Mouse (Mus musculus) heart, postnatal 0 days (tissue): ENCODE results near the gene Ak8.

Experiments used
- CTCF ChIP-seq: IDR thresholded peaks from 2 replicates; pipeline ENCODE4 v1.5.1; 2016; ENCODE audit warnings: antibody characterized with exemption, control low read depth, low read depth
- EP300 ChIP-seq: IDR thresholded peaks from 2 replicates; pipeline ENCODE4 v1.6.1; 2016; ENCODE audit warnings: antibody characterized with exemption, low read depth

GRCm38 (mm10) chr2:28859303-28859702 lies 159.3 kb downstream of the Ak8 start:
- TF ChIP-seq CTCF = no peak
- no peak for TF ChIP-seq EP300
